Mouse (Mus musculus) heart, postnatal 4 days (tissue): Measurements from ENCODE around the gene Rab5c. TPM values are rescaled to one million over a fixed set of nuclear protein-coding genes. Genes with fewer than 3 reads are reported as not detected.

Experiments used
- DNase-seq: peaks from one replicate; pipeline ENCODE4 v3.0.0; 2021
- total RNA-seq, 2 experiments: library from RNA; stranded (reverse); gene quantifications; 2 replicates each; pipeline ENCODE4 v1.2.3; 2021

Rab5c gene
- total RNA-seq, 2 experiments from 2014 or later, result 78.8 to 83.6 TPM

DNA sequence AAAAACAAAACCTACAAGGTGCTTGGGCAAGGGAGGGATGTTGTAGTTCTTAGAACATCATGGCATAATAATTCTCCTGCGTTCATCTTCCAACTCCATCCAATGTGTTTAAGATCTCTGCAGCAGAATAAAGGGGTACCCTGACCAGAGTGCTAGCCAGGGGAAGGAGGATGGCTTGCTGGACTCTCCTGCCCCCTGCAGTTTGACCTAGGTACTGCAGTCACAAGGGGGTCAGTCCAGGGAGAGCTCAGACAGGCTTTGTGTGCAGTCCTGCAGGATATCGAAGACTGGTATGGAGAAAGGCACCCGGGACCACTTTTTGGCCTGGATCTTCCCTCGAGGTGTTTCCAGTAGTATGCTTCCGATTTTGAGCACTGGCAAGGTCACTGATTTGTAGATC is 43.1 kb downstream of the Rab5c start:
- DNase-seq, result peak; percentile 92

GRCm38 (mm10) chr11:100693154-100693553 is 44.9 kb downstream of the Rab5c start:
- no peak for DNase-seq

DNA sequence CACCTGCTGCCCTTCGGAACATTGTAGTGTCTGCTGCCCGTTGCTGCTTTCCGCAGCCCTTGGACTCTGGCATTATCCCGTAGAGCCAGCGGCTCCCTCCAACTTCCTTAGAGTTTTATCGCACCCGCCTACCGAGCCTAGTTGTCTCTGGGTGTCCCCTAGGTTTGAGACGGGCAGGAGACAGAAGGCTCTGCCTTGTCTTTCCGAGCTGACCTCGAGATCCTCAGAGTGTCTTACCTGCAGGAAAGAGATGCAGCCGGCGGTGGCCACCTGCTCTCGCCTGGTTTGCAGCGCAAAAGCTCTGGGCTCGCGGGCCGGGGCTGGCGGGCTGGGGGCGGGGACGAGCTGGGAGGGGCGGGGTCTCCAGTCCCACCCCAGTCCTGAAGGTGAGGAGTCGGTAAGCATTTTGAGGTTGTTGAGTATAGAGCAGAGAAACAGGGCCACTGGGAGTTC is 45.8 kb downstream of the Rab5c start, which contains the start of gene Zfp385c:
TSS of gene Zfp385c (minus strand) at position 292 of the 453 bp plus-strand sequence.
- no peak for DNase-seq

- DNase-seq, result no peak
Measured at GRCm38 (mm10) chr11:100690389-100690788, 47.6 kb downstream of the Rab5c start.

DNA sequence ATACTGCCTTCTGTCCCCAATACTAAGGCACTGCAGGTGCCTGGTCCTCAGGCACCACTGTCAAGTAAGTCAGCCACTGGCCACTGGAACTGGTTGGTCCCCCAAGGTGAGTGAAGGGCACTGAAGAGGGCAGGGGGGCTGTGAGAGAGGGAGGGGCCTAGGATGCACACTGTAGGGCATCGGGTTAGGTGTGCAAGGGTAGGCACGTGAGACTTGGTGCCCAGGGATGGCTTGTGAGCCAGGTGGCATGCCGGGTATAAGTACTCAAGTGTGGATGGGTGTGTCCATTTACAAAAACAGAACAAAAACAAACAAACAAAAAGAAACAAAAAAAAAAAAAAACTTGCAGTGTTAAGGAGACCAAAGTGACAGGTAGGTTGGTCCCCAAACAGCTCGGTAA is 49.6 kb downstream of the Rab5c start:
- DNase-seq, result no peak

GRCm38 (mm10) chr11:100687265-100687664 is 50.8 kb downstream of the Rab5c start:
- DNase-seq, result no peak

DNA sequence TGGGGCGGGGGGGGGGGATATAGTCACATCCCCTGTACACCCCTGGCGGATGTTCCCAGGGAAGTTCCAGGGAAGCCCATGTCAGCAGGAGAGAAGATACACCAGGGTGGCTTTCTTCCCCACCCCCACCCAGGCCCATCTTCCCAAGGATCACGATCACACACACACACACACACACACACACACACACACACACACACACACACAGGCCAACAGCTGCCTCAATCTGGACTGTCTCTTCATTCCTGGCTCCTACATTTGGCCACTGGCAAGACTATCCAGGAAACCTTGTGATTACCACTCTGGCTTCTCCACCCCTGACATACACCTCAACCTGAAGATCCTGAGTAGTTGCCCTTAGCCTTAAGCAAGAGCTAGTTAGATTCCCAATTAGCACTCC is 52.6 kb downstream of the Rab5c start:
- no peak for DNase-seq

DNA sequence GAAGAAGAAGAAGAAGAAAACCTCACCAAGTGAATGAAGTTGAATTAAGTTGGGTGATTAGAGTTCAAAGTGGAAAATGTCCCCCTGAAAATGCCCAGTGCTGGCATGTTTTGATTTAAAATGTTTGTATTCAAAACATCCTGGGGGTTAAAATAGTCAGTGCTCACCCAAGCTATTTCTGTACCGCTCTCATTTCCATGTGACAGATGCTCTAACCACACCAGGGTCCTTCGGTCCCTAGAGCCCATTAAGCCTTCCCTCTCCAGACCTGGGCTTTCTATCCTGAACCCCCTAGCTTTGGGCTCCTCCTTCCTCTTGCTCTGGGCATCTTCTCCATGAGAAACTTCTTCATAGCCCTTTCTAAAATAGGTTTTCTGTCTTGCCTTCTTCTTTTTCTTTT is 53.9 kb downstream of the Rab5c start:
- DNase-seq, result no peak

DNA sequence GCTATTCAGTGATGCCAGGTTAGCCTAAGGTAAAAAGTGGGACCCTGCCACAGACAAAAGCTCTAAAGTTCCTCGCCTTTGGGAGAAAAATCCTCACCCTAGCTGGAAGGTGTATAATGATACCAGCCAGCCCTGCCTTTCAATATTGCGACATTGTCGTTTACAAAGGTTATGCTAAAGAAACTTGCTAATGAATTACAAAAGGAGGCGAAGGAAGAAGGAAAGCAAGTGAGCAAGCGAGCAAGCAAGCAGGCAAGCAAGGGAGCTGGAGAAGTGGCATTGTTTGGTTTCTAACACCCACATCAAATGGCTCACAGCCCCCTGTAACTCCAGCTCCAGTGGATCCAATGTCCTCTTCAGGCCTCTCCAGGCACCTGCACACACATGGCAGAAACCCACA is 55.5 kb downstream of the Rab5c start:
- DNase-seq, result no peak

DNA sequence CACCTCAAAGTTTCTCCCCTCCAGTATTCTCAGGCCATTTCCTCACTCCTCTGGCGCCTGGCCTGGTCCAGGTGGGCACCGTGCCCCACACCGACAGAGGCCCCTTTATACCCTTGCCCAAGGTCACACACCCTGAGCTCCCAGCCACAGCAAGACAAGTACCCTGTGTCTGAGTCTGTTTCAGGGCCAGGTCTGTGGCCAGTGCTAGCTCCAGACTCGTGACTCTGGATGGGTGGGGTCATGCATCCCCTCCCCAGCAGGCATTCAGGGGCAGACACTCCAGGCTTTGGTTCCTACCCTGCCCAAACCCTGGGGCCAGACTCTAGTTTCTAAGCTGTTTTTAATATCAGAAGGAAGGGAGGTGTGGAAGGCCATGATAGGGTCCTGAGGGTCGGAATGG is 56.2 kb downstream of the Rab5c start:
- DNase-seq, result no peak

DNA sequence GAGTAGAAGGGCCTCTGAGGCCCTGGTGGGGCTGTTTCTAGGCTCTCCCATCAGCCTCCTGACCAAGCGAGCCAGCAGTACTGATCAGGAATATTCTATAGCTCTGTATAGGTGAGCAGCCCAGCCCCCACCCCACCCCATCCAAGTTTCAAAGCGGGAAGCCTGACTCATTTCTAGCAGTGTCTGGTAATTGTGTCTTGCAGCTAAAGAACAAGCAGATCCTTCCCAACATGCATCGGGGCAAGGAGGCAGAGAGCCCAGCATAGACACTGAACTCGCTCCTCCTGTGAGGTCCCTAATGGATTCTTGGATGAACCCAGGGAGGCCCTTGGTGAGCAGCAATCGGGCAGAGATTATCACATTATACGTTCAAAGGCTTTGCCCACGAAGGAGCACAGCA is 60.2 kb downstream of the Rab5c start:
- no peak for DNase-seq

DNA sequence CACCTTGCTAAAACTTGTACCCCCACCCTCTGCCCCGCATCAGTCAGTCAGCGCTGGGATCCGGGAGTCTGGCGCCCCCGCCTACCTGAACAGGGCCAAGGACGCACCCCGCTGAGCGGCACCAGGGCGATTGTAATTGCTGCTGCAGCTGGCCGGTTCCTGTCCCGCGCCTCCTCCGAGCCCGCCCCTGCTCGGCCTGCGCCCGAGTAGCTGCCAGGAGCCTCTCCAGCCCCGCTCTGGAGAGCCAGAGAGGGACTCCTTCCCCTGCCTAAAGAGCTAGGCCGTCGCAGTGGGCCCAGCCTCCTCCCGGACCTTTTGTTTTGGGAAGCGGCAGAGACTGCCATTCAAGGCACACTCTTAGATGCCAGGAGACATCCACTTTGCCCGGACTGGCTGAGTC is 64.8 kb downstream of the Rab5c start:
- peak; percentile 67 for DNase-seq

DNA sequence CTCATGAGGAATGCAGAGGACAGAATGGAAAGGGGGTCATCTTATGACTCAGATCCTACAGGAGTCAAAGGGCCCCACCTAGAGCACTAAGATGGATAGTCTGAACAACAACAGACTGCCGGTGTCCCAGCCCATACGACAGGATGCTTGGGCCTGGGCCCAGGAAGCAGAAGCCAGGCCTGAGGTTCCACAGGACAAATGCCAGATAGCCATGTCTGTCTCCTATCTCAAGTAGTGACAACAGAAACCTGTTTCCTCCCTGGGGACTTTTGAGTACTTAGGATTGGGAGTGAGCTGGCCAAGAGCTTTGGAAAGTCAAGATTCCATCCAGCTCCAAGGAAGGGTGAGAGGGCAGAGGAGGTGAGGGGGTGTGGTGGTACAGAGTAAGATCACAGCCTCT is 66.1 kb downstream of the Rab5c start:
- DNase-seq, result peak; percentile 49

GRCm38 (mm10) chr11:100671049-100671448 is 67.0 kb downstream of the Rab5c start:
- DNase-seq, result no peak

Other genes with a start within 250 kb of the Rab5c start
- gene Acly, start 210.2 kb downstream of the Rab5c start, total RNA-seq, result 10 to 100 TPM; 60.7 to 63.4 TPM
- under 1 TPM; 0.21 to 0.70 TPM for gene Ttc25, start 192.6 kb downstream of the Rab5c start, total RNA-seq
- gene Cnp, start 163.3 kb downstream of the Rab5c start, total RNA-seq, result 1 to 10 TPM; 6.3 to 7.3 TPM
- 10 to 100 TPM; 53.7 to 57.7 TPM for gene Nkiras2, start 119.0 kb downstream of the Rab5c start, total RNA-seq
- 100 to 1,000 TPM; 223 to 232 TPM for gene Dnajc7, start 118.0 kb downstream of the Rab5c start, total RNA-seq
- gene Zfp385c, start 45.8 kb downstream of the Rab5c start, total RNA-seq, result under 1 TPM; 0.56 to 0.60 TPM
- under 1 TPM; 0.62 to 0.83 TPM for gene Dhx58, start 33.9 kb downstream of the Rab5c start, total RNA-seq
- 10 to 100 TPM; 17.5 to 18.0 TPM for gene Kat2a, start 25.8 kb downstream of the Rab5c start, total RNA-seq
- gene Hspb9, start 24.4 kb downstream of the Rab5c start, total RNA-seq, result not detected
- gene Kcnh4, start 21.7 kb upstream of the Rab5c start, total RNA-seq, result not detected
- not detected for gene Hcrt, start 24.7 kb upstream of the Rab5c start, total RNA-seq
- gene Ghdc, start 32.7 kb upstream of the Rab5c start, total RNA-seq, result 1 to 10 TPM; 7.8 to 9.9 TPM
- 10 to 100 TPM; 45.4 to 52.4 TPM for gene Stat5b, start 112.5 kb upstream of the Rab5c start, total RNA-seq
- 10 to 100 TPM; 15.7 to 17.4 TPM for gene Stat5a, start 121.1 kb upstream of the Rab5c start, total RNA-seq
- gene Stat3, start 201.3 kb upstream of the Rab5c start, total RNA-seq, result 100 to 1,000 TPM; 111 to 115 TPM
- 100 to 1,000 TPM; 479 to 498 TPM for gene Cavin1, start 232.7 kb upstream of the Rab5c start, total RNA-seq